Mouse (Mus musculus) kidney, adult 2 months (tissue): ENCODE results near the gene Mrpl19. TPM values are rescaled to one million over a fixed set of nuclear protein-coding genes. Genes with fewer than 3 reads are reported as not detected.

Source experiments
- DNase-seq: peaks from one replicate; pipeline ENCODE4 v3.0.0; 2021
- H3K27ac ChIP-seq: fragments of 200-500 bp; 2 replicates; pipeline ENCODE4 v1.5.1; 2012; ENCODE audit warnings: low read depth, low read length, control low read depth, inconsistent platforms; ENCODE audit not compliant: insufficient read depth
- H3K27me3 ChIP-seq: fragments of 200-500 bp; replicated peaks from 2 replicates; pipeline ENCODE4 v1.6.1; 2012; ENCODE audit warnings: mild to moderate bottlenecking, moderate library complexity, low read length, inconsistent platforms; ENCODE audit not compliant: control insufficient read depth, insufficient read depth
- H3K36me3 ChIP-seq: fragments of 200-500 bp; 2 replicates; pipeline ENCODE4 v1.6.1; 2012; ENCODE audit warnings: mild to moderate bottlenecking, moderate library complexity, low read length, inconsistent platforms; ENCODE audit not compliant: control insufficient read depth, insufficient read depth
- H3K4me1 ChIP-seq: fragments of 200-500 bp; 2 replicates; pipeline ENCODE4 v1.6.1; 2011; ENCODE audit warnings: low read length; ENCODE audit not compliant: control insufficient read depth, insufficient read depth
- H3K4me3 ChIP-seq: fragments of 200-500 bp; 2 replicates; pipeline ENCODE4 v1.5.1; 2011; ENCODE audit warnings: mild to moderate bottlenecking, low read depth, low read length, control low read depth; ENCODE audit not compliant: insufficient read depth
- CTCF ChIP-seq: fragments of 200-500 bp; conservative IDR thresholded peaks from 2 replicates; pipeline ENCODE4 v1.5.1; 2011; ENCODE audit warnings: low read depth, mild to moderate bottlenecking, control low read depth, low read length, moderate library complexity, mixed read lengths; ENCODE audit not compliant: insufficient read depth, insufficient read length
- POLR2A ChIP-seq: fragments of 200-500 bp; IDR thresholded peaks from one replicate; pipeline ENCODE4 v1.6.1; 2011; ENCODE audit warnings: low read depth, low read length, control low read depth
- WGBS: fragments of 180-500 bp; shearing (Covaris S2); methylation state at CpG from one replicate; pipeline ENCODE4 v1.1.7; 2018; 5-methylcytosine and 5-hydroxymethylcytosine counted together
- polyA plus RNA-seq: library from polyadenylated mRNA; depleted of rRNA; stranded (reverse); fragments of >200 nt; gene quantifications from 2 replicates; pipeline ENCODE4 v1.2.3, GENCODE M21; 2012

Mrpl19 gene
- polyA plus RNA-seq, 1 experiment, result 4.6 TPM

- DNase-seq, result peak; percentile 7
- peaks cover 6% of the 10 kb centered on the region for H3K36me3 ChIP-seq
- no peaks in the 10 kb centered on the region for H3K27me3 ChIP-seq
- WGBS, result 88% methylated on average over 3 of the region's 3 CpGs
- H3K27ac ChIP-seq, result no peak overlapping the region
- no peak overlapping the region for H3K4me3 ChIP-seq
- H3K4me1 ChIP-seq, result no peaks in the 10 kb centered on the region
- no peak for TF ChIP-seq POLR2A
- TF ChIP-seq CTCF, result no peak
These were observed 32.5 kb downstream of the Mrpl19 start for GRCm38 (mm10) chr6:81933281-81933680.

DNA sequence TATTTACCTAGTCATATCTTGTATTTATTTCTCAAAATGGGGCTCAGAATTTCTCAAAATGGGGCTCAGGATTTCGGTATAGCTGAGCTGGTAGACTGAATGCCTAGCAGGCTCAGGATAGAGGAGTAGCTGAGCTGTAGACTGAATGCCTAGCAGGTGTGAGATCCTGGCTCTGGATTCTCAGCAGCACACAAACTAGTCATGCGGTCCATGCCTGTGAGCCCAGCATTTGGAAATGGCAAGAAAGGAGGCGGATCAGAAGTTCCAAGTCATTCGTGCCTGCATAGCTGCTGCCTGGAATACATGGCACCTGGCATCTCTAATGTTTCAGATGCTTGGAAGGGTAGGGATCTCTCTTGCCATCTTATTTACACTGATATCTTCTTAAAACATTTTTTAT lies 36.4 kb downstream of the Mrpl19 start:
- WGBS, result 85% methylated on average over 4 of the region's 4 CpGs
- TF ChIP-seq CTCF, result no peak
- no peak for TF ChIP-seq POLR2A
- DNase-seq, result no peak

GRCm38 (mm10) chr6:81924304-81924703 lies 41.5 kb downstream of the Mrpl19 start:
- DNase-seq, result no peak
- TF ChIP-seq POLR2A, result no peak
- TF ChIP-seq CTCF, result no peak
- peaks cover 3% of the 10 kb centered on the region; the same call in 1 of the 2 replicates for H3K4me1 ChIP-seq
- no peak overlapping the region for H3K27ac ChIP-seq
- no peaks in the 10 kb centered on the region for H3K27me3 ChIP-seq
- no peak overlapping the region; the same call in 1 of the 2 replicates for H3K4me3 ChIP-seq
- H3K36me3 ChIP-seq, result no peaks in the 10 kb centered on the region
- WGBS, result 13% methylated on average over 5 of the region's 5 CpGs

More for the DNA sequence above, 36.4 kb downstream of the Mrpl19 start:
- H3K4me1 ChIP-seq, result 0 out of 2 replicates have a peak, but pooled peaks cover under 1% of the 10 kb centered on the region
- H3K27ac ChIP-seq, result no peak overlapping the region
- no peaks in the 10 kb centered on the region for H3K27me3 ChIP-seq
- peaks cover 6% of the 10 kb centered on the region for H3K36me3 ChIP-seq
- no peak overlapping the region for H3K4me3 ChIP-seq

GRCm38 (mm10) chr6:81923523-81924142 lies 42.1 kb downstream of the Mrpl19 start, which contains the start of gene Gcfc2:
TSS of gene Gcfc2 (plus strand) at chr6:81923669.
- WGBS, result under 1% methylated on average over 56 of the region's 56 CpGs
- Histone ChIP-seq H3K27ac (no peak within 1 kb of the TSS), H3K36me3 (no peaks in the 10 kb centered on the region), H3K4me3 (peak within 1 kb of the TSS; percentile 77), H3K27me3 (no peaks in the 10 kb centered on the region), H3K4me1 (peaks cover 3% of the 10 kb centered on the region; the same call in 1 of the 2 replicates)
- TF ChIP-seq CTCF (no peak), POLR2A (no peak)
- peak; percentile 97 for DNase-seq

DNA sequence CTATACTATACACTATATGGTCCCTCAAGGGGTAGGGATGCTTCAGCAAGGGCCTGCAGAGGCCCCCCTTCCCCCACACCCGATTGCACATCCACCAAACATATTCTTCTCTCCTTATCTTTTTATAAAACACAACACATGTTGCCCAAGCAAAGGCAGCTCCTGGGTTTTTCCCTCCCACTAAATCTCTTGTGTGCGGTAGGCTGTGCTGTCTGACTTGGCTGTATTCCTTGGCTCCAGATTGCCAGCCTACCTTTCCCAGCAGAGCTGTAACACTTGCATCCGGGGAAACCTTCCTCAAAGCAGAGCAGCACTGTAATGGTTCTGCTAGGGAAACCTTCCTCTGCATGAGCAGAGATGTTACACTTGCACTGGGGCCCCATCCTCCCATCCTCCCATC lies 53.6 kb downstream of the Mrpl19 start:
- Histone ChIP-seq H3K27ac (no peak overlapping the region), H3K4me3 (no peak overlapping the region), H3K36me3 (no peaks in the 10 kb centered on the region), H3K4me1 (no peaks in the 10 kb centered on the region), H3K27me3 (no peaks in the 10 kb centered on the region)
- no peak for TF ChIP-seq CTCF
- no peak for TF ChIP-seq POLR2A
- WGBS, result 63% methylated on average over 3 of the region's 3 CpGs
- DNase-seq, result no peak

- no peak for TF ChIP-seq CTCF
- TF ChIP-seq POLR2A, result no peak
- 83% methylated on average over 4 of the region's 4 CpGs for WGBS
- no peaks in the 10 kb centered on the region for H3K36me3 ChIP-seq
- no peak for DNase-seq
- no peak overlapping the region for H3K27ac ChIP-seq
- H3K4me3 ChIP-seq, result no peak overlapping the region
- no peaks in the 10 kb centered on the region for H3K27me3 ChIP-seq
- H3K4me1 ChIP-seq, result no peaks in the 10 kb centered on the region
These were observed 54.0 kb downstream of the Mrpl19 start for GRCm38 (mm10) chr6:81911713-81912112.

GRCm38 (mm10) chr6:81911244-81911643 lies 54.5 kb downstream of the Mrpl19 start:
- no peak overlapping the region for H3K27ac ChIP-seq
- no peak for DNase-seq
- H3K27me3 ChIP-seq, result no peaks in the 10 kb centered on the region
- TF ChIP-seq POLR2A (no peak), CTCF (no peak)
- no peak overlapping the region for H3K4me3 ChIP-seq
- no peaks in the 10 kb centered on the region for H3K36me3 ChIP-seq
- H3K4me1 ChIP-seq, result no peaks in the 10 kb centered on the region
- WGBS, result 83% methylated on average over 5 of the region's 5 CpGs
